ENCODE assay signal across 17 mouse cellular contexts in genomic region chr6:124496054-124496453, GRCm38 (mm10). TPM values are rescaled to one million over a fixed set of nuclear protein-coding genes. Genes with fewer than 3 reads are reported as not detected.
"Had no signal": no experiment of that assay in that cellular context is flagged by ENCODE, and none has a peak within 500 bp of the region (broad histone marks: within the 10 kb centered on the region; RNA-seq: fewer than 3 reads in every experiment).

No protein-coding gene starts in this region.

- DNase-seq: kidney, adult 11 months; kidney, adult 8-10 months; kidney, postnatal 10 days; kidney, postnatal 36 days; lung, adult 18-20 months; lung, postnatal 10 days; thymus, adult 18-20 months; thymus, postnatal 36 days had no signal

- H3K27me3 ChIP-seq: intestine, embryonic 15.5 days; kidney, embryonic 15.5 days; lung, embryonic 15.5 days; midbrain, embryonic 12.5 days had no signal

- ATAC-seq: intestine, embryonic 15.5 days; midbrain, embryonic 16.5 days had no signal

- H3K36me3 ChIP-seq: intestine, embryonic 15.5 days; kidney, embryonic 15.5 days; lung, embryonic 15.5 days; midbrain, embryonic 12.5 days had no signal

- H3K9me3 ChIP-seq: intestine, embryonic 15.5 days; kidney, embryonic 15.5 days; lung, embryonic 15.5 days had no signal

- H3K4me3 ChIP-seq: intestine, embryonic 15.5 days; kidney, embryonic 15.5 days; lung, embryonic 15.5 days; midbrain, embryonic 12.5 days had no signal

- H3K4me2 ChIP-seq: intestine, embryonic 15.5 days; kidney, embryonic 15.5 days; liver, embryonic 11.5 days; lung, embryonic 15.5 days; midbrain, embryonic 12.5 days had no signal

- H3K9ac ChIP-seq: intestine, embryonic 15.5 days; kidney, embryonic 15.5 days; liver, embryonic 14.5 days; lung, embryonic 15.5 days; midbrain, embryonic 12.5 days had no signal

- H3K4me1 ChIP-seq: midbrain, embryonic 12.5 days had no signal

- H3K27ac ChIP-seq: intestine, embryonic 15.5 days; kidney, embryonic 15.5 days; liver, embryonic 14.5 days; lung, embryonic 15.5 days; macrophage; midbrain, embryonic 12.5 days had no signal

RNA-seq across cellular contexts. Expression of gene C1ra, which starts 16.2 kb away (rescaled TPM):
- total RNA-seq: megakaryocyte-erythroid progenitor cell, adult 5-6 weeks had no signal

RNA-seq across cellular contexts. Expression of gene C1s1, which starts 46.1 kb away (rescaled TPM):
- total RNA-seq: megakaryocyte-erythroid progenitor cell, adult 5-6 weeks had no signal
- polyA plus RNA-seq: macrophage had no signal
